Mouse (Mus musculus) adrenal gland, adult 2 months (tissue): Measurements from ENCODE around the gene Mgll. TPM values are rescaled to one million over a fixed set of nuclear protein-coding genes. Genes with fewer than 3 reads are reported as not detected.
A peak's percentile ranks its signal among the peaks of the same experiment; 100 is the strongest.

ENCODE experiments used
- DNase-seq: peaks from one replicate; pipeline ENCODE4 v3.0.0; 2021
- polyA plus RNA-seq: library from polyadenylated mRNA; depleted of rRNA; stranded (reverse); fragments of >200 nt; gene quantifications from 2 replicates; pipeline ENCODE4 v1.2.3, GENCODE M21; 2012
- total RNA-seq, 2 experiments: library from RNA; stranded (reverse); gene quantifications; 2 replicates each; pipeline ENCODE4 v1.2.3; 2021

The Mgll gene
- total and polyA plus RNA-seq, 3 experiments, result 192 to 360 (median 194) TPM

DNA sequence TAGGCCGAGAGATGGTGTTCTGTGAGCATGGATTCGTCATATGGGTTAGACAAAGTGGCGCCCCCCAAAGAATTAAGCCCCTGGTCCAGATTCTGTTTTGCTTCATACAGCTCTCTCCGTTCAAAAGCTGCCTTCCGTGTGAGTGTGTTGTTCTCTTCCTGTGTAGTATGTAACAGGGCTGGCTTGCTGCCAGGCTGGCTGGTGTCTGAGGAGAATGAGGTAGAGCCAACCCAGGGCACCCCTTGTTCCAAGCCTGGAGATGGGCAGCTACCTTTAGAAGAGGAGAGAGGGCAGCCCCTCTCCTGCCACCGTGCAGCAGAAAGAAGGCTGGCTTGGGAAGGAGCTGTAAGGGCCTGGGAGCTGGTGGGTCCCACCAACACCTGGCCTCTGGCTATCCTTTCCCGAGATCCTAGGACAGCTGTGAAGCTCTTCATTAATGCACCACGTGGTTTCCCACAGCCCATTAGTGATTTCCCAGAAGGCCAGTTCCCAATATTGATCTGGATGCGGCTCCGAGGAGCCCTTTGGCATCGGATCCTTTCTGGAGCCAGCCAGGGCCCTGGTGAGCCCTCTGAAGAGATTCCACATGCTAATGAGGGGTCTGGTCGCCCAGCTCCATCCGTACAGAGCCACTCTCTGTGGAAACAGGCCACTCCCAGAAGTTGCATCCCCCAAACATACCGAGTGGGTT, 19.5 kb downstream of the Mgll start:
- DNase-seq, result no peak

DNA sequence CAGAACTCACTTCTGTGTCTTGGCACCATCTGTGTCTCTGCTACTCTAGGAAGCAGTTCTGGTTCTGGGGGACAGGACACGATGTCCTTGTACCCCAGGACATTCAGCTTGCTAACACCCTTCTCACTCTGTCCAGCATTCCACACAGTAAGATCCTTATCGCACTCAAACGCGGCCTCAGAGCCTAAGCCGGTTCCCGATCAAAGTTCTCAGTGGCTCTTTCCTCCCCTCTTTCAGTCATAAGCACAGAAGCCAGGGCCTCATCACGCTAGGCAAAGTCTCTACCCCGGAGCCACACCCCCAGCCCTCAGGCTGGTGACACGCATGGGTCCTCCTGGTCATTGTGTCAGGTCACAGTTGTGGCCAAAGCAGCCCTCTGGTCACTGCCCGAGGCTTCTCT, 20.8 kb downstream of the Mgll start:
- DNase-seq, result no peak

DNA sequence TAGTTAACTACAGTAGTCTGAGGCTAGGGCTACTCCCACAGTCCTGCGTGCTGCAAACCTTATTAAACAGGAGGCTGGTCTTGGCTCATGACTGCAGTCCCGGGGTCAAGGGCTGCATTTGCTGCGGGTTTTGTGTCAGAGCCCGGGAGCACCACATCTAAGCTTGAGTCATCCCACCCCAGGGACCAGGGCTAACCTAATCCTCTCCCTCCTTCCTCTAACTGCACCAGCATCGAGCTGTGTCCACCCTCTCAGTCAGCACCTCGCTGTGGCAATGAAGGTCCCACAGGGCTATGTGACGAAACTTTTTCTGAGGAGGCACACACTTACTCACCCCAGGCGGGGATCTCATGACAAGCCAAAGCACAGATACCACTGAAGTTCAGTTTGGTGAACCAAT, 22.1 kb downstream of the Mgll start:
- peak; percentile 82 for DNase-seq

DNA sequence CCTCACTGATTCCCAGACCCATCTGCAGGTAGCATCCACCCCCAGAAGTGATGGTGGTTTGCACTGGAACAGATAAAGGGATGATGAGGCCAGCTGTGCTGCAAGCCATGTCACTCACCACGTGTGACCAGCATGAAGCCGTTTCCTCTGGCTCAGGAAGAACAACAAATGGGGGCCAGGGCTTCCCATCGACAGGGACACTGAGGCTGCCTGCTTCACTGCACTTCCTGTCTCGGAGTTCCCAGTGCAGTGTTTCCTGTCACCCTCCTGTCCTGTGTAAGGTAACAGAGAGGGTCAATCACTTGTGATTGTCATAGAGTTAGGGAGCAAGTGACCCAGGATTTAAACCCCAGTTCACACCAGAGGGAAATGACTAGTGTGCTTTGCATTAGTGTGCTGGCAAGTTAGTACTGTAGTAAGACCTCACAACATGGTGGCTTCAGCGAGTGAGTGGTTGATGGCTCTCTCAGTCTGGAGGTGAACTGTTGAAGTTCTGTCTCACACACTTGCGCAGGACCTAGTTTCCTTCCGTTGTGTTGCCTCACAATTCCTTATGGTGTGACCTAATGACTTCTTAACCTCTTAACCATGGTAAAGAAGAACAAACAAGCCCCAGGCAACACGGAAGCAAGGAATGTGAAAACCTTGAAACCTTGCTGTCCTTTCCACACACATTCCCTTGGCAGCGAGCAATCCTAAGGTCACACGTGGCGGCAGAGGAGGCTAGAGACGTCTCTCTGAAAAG, 23.3 kb downstream of the Mgll start:
- no peak for DNase-seq

DNA sequence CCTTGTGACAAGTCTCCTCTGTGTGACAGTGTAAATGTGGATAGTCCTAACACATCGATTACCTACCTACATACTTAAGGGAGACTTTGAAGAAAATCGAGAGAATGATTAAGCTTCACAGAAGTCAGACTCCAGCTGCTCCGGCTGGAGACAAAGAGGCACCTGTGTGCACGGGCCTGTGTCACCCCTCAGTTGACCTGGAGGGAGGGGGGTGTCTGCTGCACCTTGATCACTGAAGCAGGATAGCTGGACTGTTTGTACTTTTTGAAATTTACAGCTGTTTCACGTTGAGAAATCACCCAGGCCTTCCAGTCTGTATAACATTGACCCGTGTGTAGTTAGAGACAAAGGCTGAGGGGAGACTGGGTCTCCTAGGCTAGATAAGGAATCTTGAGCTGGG, 26.7 kb downstream of the Mgll start:
- no peak for DNase-seq

DNA sequence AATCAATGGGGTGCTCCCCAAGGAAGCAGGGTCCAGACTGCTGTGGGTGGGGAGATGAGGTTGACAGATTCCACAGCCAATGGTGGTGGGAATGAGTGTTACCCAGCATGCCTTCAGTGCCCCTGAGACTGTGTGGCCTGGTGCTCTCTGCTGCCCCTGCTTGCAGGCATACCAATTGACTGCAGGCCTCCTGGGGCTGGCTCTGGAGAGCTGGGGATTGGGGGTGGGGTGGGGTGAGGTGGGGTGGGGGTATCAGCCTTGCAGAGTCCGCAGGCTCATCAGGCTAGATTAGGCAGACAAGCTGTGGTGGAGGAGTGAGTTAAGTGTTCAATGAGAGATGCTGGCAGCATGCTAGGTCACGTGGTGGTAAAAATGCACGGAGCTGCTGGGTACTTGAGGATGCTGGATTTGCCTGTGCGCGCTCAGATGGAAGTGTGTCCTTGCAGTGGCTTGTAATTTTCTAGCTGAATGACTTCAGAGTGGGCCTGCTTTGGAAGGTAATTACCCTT, 28.6 kb downstream of the Mgll start:
- DNase-seq, result no peak

DNA sequence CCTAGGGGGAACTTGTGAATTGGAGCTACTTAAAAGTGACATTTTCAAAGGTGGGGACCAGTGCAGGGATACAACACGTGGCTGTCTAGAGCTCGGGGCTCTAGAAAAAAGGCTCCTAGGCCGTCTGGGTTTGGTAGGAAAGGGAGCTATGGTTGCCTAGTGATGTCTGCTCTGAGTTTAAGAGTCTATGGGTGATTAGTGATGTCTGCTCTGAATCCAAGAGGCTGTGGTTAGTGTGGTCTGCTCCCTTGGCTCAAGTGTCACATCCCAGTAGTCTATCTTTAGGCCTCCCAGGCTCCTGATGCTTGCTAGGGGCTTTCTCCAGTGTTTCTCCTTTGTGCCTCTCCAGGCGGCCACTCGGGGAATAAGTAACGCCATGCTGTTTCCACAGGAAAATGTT, 29.4 kb downstream of the Mgll start:
- no peak for DNase-seq

DNA sequence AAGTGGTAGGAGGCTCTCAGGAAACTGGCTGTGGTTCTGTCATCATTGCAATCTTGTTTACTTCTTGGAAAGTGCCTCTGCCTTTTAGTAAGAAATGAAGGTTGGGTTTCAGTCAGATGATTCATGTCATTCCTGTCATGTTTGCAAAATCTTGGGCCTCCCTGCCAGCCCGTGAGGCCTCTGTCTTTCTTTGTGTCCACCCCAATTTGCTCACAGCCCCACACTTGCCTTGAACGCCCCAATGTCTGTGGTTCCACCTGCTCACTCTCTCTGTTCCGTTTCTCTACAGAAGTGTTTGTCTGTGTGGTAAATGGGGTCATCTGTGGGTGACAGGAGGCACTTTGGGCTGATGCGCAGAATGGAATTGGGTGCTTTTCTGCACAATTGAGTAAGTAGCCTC, 32.8 kb downstream of the Mgll start:
- DNase-seq, result no peak

DNA sequence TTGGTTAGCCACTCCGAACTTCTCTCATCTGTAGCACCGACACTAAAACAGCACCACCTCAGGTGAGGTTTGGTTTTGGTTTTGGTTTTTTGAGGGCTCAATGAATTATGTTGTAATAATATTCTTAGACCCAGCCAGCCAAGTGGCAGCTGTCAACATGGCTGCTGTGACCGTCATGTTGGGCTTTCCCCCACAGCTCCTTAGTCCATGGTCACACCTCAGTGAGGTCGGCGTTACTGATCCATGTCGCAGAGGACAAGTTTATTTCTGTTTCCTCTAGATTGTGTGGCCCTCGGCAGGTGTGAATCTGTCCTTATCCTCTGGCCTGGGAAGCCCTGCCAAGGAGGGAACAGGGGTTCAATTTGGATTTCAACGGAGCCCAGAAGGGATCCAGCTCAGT, 33.9 kb downstream of the Mgll start:
- DNase-seq, result no peak

DNA sequence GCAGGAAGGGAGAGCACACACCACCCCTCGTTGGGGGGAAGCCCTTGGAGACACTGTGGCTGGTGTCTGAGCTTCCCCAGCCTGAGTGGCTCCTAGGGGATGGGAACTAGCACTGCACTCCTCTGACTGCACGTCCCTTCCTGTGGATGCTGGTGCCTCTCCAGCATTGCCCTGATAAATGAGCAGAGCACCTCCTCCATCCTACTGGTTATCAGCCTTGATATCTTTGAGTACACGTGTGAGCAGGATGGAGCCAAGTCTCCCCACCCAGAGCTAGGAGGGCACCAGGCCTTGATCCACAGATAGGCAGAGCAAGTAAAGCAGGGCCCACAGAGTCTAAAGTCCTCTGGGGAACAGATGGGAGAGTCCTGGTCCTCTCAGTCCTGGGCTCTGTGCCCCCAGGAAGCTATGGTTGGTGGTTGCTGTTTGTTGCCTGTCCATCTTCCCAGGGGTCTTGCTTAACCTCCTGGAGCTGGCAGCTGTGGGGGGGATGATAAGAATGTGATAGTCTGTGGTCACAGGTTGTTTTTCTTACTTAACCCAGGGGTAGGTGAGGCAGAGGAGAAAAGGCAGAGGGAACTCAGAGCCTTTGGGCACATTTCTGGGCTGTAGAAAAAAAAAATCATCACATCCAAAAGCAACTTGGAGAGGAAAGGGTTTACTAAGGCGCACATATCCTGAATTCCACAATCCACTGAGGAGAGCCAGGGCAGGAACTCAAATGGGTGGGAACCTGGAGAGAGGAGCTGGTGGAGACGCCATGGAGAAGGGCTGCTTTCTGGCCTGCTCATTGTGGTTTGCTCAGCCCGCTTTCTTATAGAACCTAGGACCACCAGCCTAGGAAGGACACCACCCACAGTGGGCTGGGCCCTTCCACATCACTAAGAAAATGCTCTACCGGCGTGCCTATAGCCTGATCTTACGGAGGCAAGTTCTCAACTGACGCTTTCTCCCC, 34.6 kb downstream of the Mgll start:
- DNase-seq, result no peak

DNA sequence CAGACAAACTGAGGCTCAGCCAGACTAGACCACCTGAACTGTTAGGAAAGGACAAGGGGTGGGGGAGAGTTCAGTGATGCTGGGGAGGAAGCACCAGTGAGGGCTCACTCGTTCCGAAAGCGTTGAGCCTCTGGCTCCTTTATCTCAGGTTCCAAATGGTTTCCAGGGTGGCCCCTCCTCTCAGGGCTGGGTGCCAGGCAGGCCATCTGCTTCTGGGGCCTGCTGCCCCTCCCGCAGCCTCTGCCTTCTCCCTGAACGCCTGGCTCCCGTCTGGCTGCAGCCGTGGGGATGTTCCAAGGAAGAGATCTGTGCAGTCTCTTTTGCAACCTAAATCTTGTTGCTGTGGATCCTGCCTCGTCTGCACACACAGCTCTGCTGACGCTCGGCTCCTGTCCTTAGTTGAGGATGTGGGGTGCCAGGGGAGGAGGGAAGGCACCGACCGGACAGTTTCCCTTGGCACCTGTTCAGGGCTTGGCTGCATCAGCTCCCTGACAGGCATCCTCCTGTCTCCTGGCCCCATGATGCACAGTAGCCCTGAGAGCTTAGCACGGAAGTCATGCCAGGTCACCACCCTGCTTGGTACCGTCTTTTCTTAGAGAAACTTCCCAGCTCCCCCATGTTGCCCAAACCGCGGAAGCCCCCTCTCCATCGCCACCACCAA, 35.7 kb downstream of the Mgll start:
- DNase-seq, result peak; percentile 85

DNA sequence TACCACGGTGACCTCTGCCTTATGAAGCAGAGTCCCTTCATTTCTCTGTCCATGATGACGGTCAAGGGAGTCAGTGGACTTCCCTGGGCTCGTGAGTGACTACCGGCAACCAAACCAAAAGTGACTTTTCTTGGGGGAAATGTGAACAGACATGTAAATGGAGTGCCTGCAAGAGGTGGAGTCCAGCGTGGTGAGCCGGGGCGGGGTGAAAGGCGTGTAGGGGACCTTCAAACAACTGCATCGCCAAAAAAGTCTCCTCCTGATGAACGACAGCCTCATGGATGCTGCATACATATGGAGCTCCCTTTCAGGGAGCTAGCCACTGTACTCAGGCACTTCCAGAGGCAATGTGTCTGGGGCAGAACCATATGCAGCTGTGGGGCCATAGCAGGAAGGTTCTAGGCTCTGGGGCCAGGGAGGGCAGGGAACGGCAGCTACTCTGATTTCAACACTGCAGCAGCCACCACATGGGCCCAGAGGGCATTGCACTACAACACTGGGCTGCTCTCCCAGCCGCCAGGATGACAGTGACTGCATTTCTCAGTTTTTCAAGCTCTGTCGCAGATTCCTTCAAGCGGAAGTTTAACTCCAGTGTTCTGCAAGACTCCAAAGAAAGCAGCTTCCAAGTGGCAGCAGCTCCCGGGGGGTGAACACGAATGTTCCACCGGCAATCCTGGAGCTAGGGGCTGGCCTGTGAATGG, 36.9 kb downstream of the Mgll start:
- DNase-seq, result no peak

DNA sequence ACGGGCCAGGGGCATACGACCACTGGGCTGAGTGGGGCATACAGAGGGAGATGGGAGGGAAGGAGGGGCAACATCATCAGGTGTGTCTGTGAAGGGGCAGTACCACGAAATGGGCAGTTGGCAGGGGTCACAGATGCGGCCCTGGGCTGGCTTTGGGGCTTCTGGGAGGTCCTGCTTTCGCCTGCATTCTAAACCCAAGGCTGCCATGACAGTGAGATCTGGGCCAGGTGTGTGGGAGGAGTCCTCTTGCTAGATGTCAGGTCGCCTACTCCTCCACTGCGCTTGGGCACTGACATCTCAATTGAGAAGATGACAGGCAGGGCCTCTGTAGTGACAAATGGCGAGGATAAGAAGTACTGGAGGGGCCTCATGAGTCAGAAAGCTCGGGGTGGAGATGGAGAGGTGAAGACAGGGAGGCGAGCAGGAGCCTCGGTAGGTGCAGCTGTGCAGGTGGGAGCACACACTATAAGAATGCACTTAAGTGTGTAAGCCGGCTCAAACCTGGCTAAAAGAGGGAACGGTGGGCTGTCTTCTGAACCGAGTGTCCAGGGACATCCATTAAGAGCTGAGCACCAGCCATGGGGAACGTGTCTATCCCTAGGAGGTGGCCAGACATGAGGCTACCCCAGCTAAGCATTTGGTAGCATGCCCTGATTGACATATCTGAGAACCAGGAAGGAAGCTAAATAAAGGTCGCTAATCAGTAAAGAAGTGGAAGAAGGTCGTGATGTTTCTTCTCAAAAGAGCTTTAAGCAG, 37.6 kb downstream of the Mgll start:
- no peak for DNase-seq

DNA sequence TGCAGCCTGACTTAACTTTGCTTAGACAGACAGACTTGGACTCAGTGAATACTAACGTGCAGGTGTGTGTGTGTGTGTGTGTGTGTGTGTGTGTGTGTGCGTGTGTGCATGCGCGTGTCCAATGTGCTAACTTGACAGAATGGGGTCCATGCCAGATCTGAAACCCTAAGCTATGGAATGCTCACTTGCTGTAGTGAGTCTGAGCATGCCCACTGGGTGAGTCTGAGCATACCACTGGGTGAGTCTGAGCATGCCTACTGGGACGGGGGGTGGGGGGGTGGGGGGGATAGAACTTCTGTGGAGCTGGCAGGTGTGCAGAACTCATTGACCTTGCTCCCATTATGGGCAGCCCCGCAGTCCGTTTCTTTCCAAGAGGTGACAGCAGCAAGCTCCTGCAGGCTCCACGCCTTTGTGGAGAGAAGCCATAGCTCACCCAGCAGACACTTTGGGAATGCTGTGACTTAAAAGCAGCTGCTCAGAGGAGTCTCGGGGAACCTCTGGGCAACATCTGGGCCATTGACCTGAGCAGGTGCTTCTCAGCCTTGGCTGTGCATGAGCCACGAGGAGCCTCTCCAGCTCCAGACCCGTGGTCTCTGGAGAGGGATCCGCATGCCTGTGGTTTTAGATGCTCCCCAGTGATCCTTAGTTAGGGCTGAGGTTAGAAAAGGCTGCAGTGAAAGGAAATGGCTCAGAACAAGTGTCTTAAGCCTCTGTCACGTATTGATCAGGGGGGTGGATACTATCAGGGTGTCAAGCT, 38.4 kb downstream of the Mgll start:
- no peak for DNase-seq

DNA sequence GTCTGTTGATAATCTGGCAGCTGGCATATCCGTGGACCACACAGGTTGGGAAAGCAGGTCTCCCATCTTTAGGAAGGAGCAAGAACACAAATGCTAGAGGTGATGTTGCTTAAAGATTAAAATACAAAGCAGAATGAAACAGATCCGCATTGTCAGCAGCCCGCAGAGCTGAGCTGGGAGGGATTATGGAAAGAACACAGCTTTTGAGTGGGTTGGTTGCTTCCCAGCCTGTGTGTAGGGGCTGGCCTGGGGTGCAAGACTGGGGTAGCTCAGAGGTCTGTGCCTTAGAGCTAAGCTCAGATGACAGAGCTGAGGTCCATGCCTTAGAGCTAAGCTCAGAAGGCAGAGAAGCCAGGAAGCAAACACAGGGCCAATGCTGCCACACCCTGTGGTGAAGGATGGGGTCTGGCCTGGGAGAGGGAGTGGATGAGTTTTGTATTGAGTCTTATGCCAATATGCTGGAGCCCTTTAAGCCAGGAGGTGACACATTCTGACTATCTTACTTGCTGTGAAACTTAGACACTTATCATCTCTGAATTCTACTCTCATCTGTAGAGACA, 39.4 kb downstream of the Mgll start:
- no peak for DNase-seq

DNA sequence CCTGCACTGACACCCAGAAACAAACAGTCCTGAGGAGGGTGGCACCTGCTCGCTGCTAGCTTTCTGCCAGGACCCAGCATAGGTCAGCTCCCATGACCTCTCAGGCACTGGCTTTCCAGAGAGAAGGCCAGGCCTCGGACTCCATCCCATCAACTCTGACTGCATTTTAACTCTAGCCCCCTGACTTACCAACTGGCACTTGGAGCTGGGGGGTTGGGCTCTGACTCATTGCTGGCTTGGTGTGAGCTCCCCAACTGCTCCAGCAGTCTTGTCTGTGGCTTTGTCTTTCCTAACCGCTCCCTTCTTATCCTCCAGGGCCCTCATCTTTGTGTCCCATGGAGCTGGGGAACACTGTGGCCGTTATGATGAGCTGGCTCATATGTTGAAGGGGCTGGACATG, 40.1 kb downstream of the Mgll start:
- DNase-seq, result no peak

DNA sequence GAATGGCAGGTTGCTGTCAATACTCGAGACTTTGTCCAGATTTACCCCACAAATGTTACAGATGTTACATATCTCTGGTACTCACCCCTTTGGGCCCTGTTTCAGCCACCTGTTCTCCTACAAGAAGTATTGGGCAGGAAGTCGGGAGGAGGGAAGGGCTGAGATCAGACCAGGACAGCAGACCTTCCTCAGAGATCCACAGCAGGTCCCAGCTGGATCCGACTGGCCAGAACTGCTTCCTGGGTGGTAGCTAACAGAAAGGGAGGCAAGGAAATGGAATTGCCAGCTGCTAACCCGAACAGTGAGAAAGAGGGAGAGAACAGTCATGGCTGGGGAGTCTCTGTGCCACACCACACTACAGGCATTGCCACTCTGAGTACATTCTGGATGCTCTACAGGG, 43.5 kb downstream of the Mgll start:
- DNase-seq, result no peak

DNA sequence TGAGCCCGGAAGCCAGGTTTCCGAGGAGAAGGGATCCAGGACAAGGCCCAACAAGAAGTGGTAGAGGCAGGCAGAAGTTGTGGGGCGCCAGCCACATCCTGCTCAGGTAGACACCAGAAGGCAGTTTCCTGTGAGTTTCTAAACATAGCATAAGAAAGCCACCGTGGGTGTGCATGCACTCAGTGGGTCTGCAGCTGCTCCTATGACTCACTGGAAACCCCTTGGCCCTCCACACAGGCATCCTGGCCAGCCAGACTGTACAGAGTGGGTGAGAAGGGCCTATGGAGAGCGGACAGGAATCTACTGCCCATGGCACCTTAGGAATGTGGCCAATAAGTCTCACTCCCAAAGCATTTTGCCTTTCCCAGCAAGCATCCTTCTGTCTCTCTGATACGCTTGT, 45.5 kb downstream of the Mgll start:
- no peak for DNase-seq

DNA sequence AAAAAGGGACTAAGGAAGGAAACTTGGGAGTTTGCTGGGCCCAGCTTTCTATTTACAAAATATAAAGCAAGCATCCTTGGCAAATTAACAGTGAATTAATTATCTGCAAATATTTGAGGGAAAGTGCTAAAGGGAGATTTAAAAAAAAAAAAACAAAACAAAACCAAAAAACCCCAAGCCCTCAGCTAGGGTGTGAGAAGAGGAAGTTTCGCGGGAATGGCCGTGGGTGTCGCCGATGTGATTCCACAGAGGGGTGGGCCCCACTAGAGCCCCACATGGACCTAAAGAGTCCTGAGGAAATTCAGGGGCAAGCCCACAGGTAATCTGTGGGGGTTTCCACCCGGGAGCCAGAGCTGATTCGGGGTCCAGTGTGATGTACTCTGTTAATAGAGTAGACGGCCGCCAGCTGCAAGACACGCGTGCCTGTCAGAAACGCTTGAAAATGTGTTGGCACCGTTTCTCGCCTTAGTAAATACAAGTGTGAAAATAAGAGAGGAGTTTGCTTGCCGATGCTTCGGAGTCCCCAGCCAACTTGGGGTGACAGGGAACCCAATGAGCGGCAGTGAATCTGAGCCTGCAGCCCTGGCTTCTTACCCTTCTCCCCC, 46.2 kb downstream of the Mgll start:
- no peak for DNase-seq
